Mouse (Mus musculus) adrenal gland, adult 2 months (tissue): Measurements from ENCODE around the gene Arhgef12. TPM values are rescaled to one million over a fixed set of nuclear protein-coding genes. Genes with fewer than 3 reads are reported as not detected.
A peak's percentile ranks its signal among the peaks of the same experiment; 100 is the strongest.

Experiments used
- DNase-seq: peaks from one replicate; pipeline ENCODE4 v3.0.0; 2021
- polyA plus RNA-seq: library from polyadenylated mRNA; depleted of rRNA; stranded (reverse); fragments of >200 nt; gene quantifications from 2 replicates; pipeline ENCODE4 v1.2.3, GENCODE M21; 2012
- total RNA-seq, 2 experiments: library from RNA; stranded (reverse); gene quantifications; 2 replicates each; pipeline ENCODE4 v1.2.3; 2021

Gene Arhgef12
- total and polyA plus RNA-seq, 3 experiments: 25.2 to 126 (median 119) TPM

GRCm38 (mm10) chr9:43076163-43076562 is 30.9 kb downstream of the Arhgef12 start:
- DNase-seq: no peak

- no peak for DNase-seq
Observed at GRCm38 (mm10) chr9:43074611-43075010, 32.4 kb downstream of the Arhgef12 start.

GRCm38 (mm10) chr9:43071741-43072140 is 35.3 kb downstream of the Arhgef12 start:
- DNase-seq: no peak

- no peak for DNase-seq
Observed at GRCm38 (mm10) chr9:43071176-43071575, 35.9 kb downstream of the Arhgef12 start.

- DNase-seq: no peak
Observed at GRCm38 (mm10) chr9:43070566-43070965, 36.5 kb downstream of the Arhgef12 start.

GRCm38 (mm10) chr9:43070153-43070552 is 36.9 kb downstream of the Arhgef12 start:
- no peak for DNase-seq

GRCm38 (mm10) chr9:43067896-43068295 is 39.1 kb downstream of the Arhgef12 start:
- no peak for DNase-seq

- DNase-seq: no peak
Observed at GRCm38 (mm10) chr9:43065231-43065630, 41.8 kb downstream of the Arhgef12 start.

- no peak for DNase-seq
Observed at GRCm38 (mm10) chr9:43061545-43061944, 45.5 kb downstream of the Arhgef12 start.

GRCm38 (mm10) chr9:43050391-43050790 is 56.6 kb downstream of the Arhgef12 start:
- DNase-seq: no peak

- DNase-seq: no peak
Observed at GRCm38 (mm10) chr9:43044481-43044880, 62.6 kb downstream of the Arhgef12 start.

- no peak for DNase-seq
Observed at GRCm38 (mm10) chr9:43038466-43038865, 68.6 kb downstream of the Arhgef12 start.

- DNase-seq: no peak
Observed at GRCm38 (mm10) chr9:43035208-43035607, 71.8 kb downstream of the Arhgef12 start.

- no peak for DNase-seq
Observed at GRCm38 (mm10) chr9:43034273-43034672, 72.8 kb downstream of the Arhgef12 start.

- DNase-seq: no peak
Observed at GRCm38 (mm10) chr9:43027757-43028156, 79.3 kb downstream of the Arhgef12 start.

- no peak for DNase-seq
Observed at GRCm38 (mm10) chr9:43021515-43022251, 85.4 kb downstream of the Arhgef12 start.

- DNase-seq: no peak
Observed at GRCm38 (mm10) chr9:43019656-43020055, 87.4 kb downstream of the Arhgef12 start.

GRCm38 (mm10) chr9:43015786-43016185 is 91.3 kb downstream of the Arhgef12 start:
- no peak for DNase-seq

- DNase-seq: peak; percentile 63
Observed at GRCm38 (mm10) chr9:43015366-43015765, 91.7 kb downstream of the Arhgef12 start.

- DNase-seq: no peak
Observed at GRCm38 (mm10) chr9:43014886-43015285, 92.2 kb downstream of the Arhgef12 start.

GRCm38 (mm10) chr9:43012541-43012940 is 94.5 kb downstream of the Arhgef12 start:
- no peak for DNase-seq

- DNase-seq: peak; percentile 86
Observed at GRCm38 (mm10) chr9:43011061-43011460, 96.0 kb downstream of the Arhgef12 start.

- no peak for DNase-seq
Observed at GRCm38 (mm10) chr9:43003881-43004280, 103.2 kb downstream of the Arhgef12 start.

GRCm38 (mm10) chr9:43003017-43003416 is 104.0 kb downstream of the Arhgef12 start:
- no peak for DNase-seq
